Mouse (Mus musculus) midbrain, embryonic 12.5 days (tissue): ENCODE results near the gene Spg11. TPM values are rescaled to one million over a fixed set of nuclear protein-coding genes. Genes with fewer than 3 reads are reported as not detected.
A peak's percentile ranks its signal among the peaks of the same experiment; 100 is the strongest.

Experiments
- ATAC-seq: fragments of 200-750 bp; cut with Nextera tagmentation; 2 replicates; pipeline ENCODE4 v1.8.0; 2017; ENCODE audit warnings: low read depth, moderate TSS enrichment, moderate library complexity; ENCODE audit not compliant: low FRiP score
- H3K27ac ChIP-seq: fragments of 300-500 bp; sonication (generic); replicated peaks from 2 replicates; pipeline ENCODE4 v1.5.1; 2016; ENCODE audit warnings: mild to moderate bottlenecking
- H3K27me3 ChIP-seq: fragments of 300-500 bp; sonication (generic); 2 replicates; pipeline ENCODE4 v1.6.1; 2016; ENCODE audit warnings: mild to moderate bottlenecking
- H3K36me3 ChIP-seq: fragments of 300-500 bp; sonication (generic); 2 replicates; pipeline ENCODE4 v1.6.1; 2016
- H3K4me1 ChIP-seq: fragments of 300-500 bp; sonication (generic); 2 replicates; pipeline ENCODE4 v1.6.1; 2016
- H3K4me2 ChIP-seq: fragments of 300-500 bp; sonication (generic); replicated peaks from 2 replicates; pipeline ENCODE4 v1.6.1; 2016; ENCODE audit warnings: mild to moderate bottlenecking, moderate library complexity
- H3K4me3 ChIP-seq: fragments of 300-500 bp; sonication (generic); 2 replicates; pipeline ENCODE4 v1.5.1; 2016; ENCODE audit warnings: mild to moderate bottlenecking
- H3K9ac ChIP-seq: fragments of 300-500 bp; sonication (generic); replicated peaks from 2 replicates; pipeline ENCODE4 v1.6.1; 2016; ENCODE audit warnings: mild to moderate bottlenecking, moderate library complexity
- H3K9me3 ChIP-seq: fragments of 300-500 bp; sonication (generic); 2 replicates; pipeline ENCODE4 v1.6.1; 2016; ENCODE audit warnings: mild to moderate bottlenecking
- WGBS: fragments of 180-500 bp; shearing (Covaris S2); methylation state at CpG from one replicate; pipeline ENCODE4 v1.1.7; 2016; 5-methylcytosine and 5-hydroxymethylcytosine counted together
- polyA plus RNA-seq: library from polyadenylated mRNA; unstranded; fragments of >200 nt; fragmentation: Nextera tagmentation; extraction: Ambion mirVana; gene quantifications from 2 replicates; pipeline ENCODE4 v1.2.1, GENCODE M21; 2016

Gene Spg11
- polyA plus RNA-seq, 1 experiment from 2014 or later = 16.4 TPM

- H3K4me3 ChIP-seq = no peak overlapping the region
- no peaks in the 10 kb centered on the region for H3K4me1 ChIP-seq
- H3K4me2 ChIP-seq = no peak overlapping the region
- no peaks in the 10 kb centered on the region for H3K36me3 ChIP-seq
- no peak for ATAC-seq
- no peak overlapping the region for H3K9ac ChIP-seq
- H3K27me3 ChIP-seq = no peaks in the 10 kb centered on the region
- no peak overlapping the region for H3K27ac ChIP-seq
- WGBS = 93% methylated on average over 2 of the region's 2 CpGs
- H3K9me3 ChIP-seq = no peaks in the 10 kb centered on the region
Observed at GRCm38 (mm10) chr2:122154479-122154878, 36.3 kb upstream of the Spg11 start.

- 87% methylated on average over 7 of the region's 7 CpGs for WGBS
- ATAC-seq = no peak
- H3K4me1 ChIP-seq = no peaks in the 10 kb centered on the region
- no peak overlapping the region for H3K4me2 ChIP-seq
- H3K36me3 ChIP-seq = no peaks in the 10 kb centered on the region
- no peak overlapping the region for H3K4me3 ChIP-seq
- no peaks in the 10 kb centered on the region for H3K9me3 ChIP-seq
- H3K9ac ChIP-seq = no peak overlapping the region
- no peak overlapping the region for H3K27ac ChIP-seq
- H3K27me3 ChIP-seq = no peaks in the 10 kb centered on the region
Observed at GRCm38 (mm10) chr2:122153681-122154365, 35.6 kb upstream of the Spg11 start.

GRCm38 (mm10) chr2:122152850-122153249 is 34.7 kb upstream of the Spg11 start:
- H3K4me2 ChIP-seq = no peak overlapping the region

GRCm38 (mm10) chr2:122151221-122151620 is 33.0 kb upstream of the Spg11 start:
- Histone ChIP-seq H3K4me2 (no peak overlapping the region), H3K27me3 (no peaks in the 10 kb centered on the region), H3K36me3 (no peaks in the 10 kb centered on the region), H3K9me3 (no peaks in the 10 kb centered on the region), H3K4me3 (no peak overlapping the region), H3K9ac (no peak overlapping the region), H3K27ac (no peak overlapping the region), H3K4me1 (peaks cover 10% of the 10 kb centered on the region; the same call in 1 of the 2 replicates)
- ATAC-seq = no peak
- 97% methylated on average over 1 of the region's 1 CpGs for WGBS

More at GRCm38 (mm10) chr2:122152850-122153249, 34.7 kb upstream of the Spg11 start:
- Histone ChIP-seq H3K9ac (no peak overlapping the region), H3K36me3 (no peaks in the 10 kb centered on the region), H3K9me3 (no peaks in the 10 kb centered on the region), H3K27me3 (no peaks in the 10 kb centered on the region), H3K4me3 (no peak overlapping the region), H3K4me1 (peaks cover 7% of the 10 kb centered on the region; the same call in 1 of the 2 replicates), H3K27ac (no peak overlapping the region)
- no peak for ATAC-seq
- WGBS = 80% methylated on average over 3 of the region's 3 CpGs

GRCm38 (mm10) chr2:122149716-122150115 is 31.5 kb upstream of the Spg11 start:
- no peaks in the 10 kb centered on the region for H3K9me3 ChIP-seq
- ATAC-seq = no peak
- H3K4me1 ChIP-seq = peaks cover 10% of the 10 kb centered on the region; the same call in 1 of the 2 replicates
- no peaks in the 10 kb centered on the region for H3K27me3 ChIP-seq
- H3K36me3 ChIP-seq = no peaks in the 10 kb centered on the region
- H3K4me3 ChIP-seq = no peak overlapping the region
- no peak overlapping the region for H3K9ac ChIP-seq
- 92% methylated on average over 3 of the region's 3 CpGs for WGBS
- H3K4me2 ChIP-seq = no peak overlapping the region
- no peak overlapping the region for H3K27ac ChIP-seq

GRCm38 (mm10) chr2:122149316-122149715 is 31.1 kb upstream of the Spg11 start:
- no peak overlapping the region for H3K9ac ChIP-seq
- no peak for ATAC-seq
- no peaks in the 10 kb centered on the region for H3K9me3 ChIP-seq
- H3K4me2 ChIP-seq = no peak overlapping the region
- 97% methylated on average over 6 of the region's 6 CpGs for WGBS
- H3K36me3 ChIP-seq = no peaks in the 10 kb centered on the region
- H3K27ac ChIP-seq = no peak overlapping the region
- no peaks in the 10 kb centered on the region for H3K27me3 ChIP-seq
- peaks cover 10% of the 10 kb centered on the region; the same call in 1 of the 2 replicates for H3K4me1 ChIP-seq
- no peak overlapping the region for H3K4me3 ChIP-seq

GRCm38 (mm10) chr2:122148242-122148917 is 30.2 kb upstream of the Spg11 start:
- ATAC-seq = 0 out of 2 replicates have a peak, but pooled peaks have one; percentile 5
- peak overlapping the region; percentile 76 for H3K9ac ChIP-seq
- H3K4me2 ChIP-seq = peak overlapping the region; percentile 84
- H3K9me3 ChIP-seq = no peaks in the 10 kb centered on the region
- no peaks in the 10 kb centered on the region for H3K36me3 ChIP-seq
- H3K4me3 ChIP-seq = peak overlapping the region; percentile 66
- peaks cover 10% of the 10 kb centered on the region; the same call in 1 of the 2 replicates for H3K4me1 ChIP-seq
- 42% methylated on average over 18 of the region's 18 CpGs for WGBS
- H3K27me3 ChIP-seq = no peaks in the 10 kb centered on the region
- no peak overlapping the region for H3K27ac ChIP-seq

- H3K27me3 ChIP-seq = no peaks in the 10 kb centered on the region
- H3K4me2 ChIP-seq = peak within 1 kb of the TSS; percentile 84
- peak within 1 kb of the TSS; percentile 26; the same call in 1 of the 2 replicates for H3K27ac ChIP-seq
- ATAC-seq = peak; percentile 97
- H3K9me3 ChIP-seq = no peaks in the 10 kb centered on the region
- H3K4me3 ChIP-seq = peak within 1 kb of the TSS; percentile 66
- under 1% methylated on average over 40 of the region's 40 CpGs for WGBS
- peaks cover 10% of the 10 kb centered on the region; the same call in 1 of the 2 replicates for H3K4me1 ChIP-seq
- H3K9ac ChIP-seq = peak within 1 kb of the TSS; percentile 76
- no peaks in the 10 kb centered on the region for H3K36me3 ChIP-seq
Observed at GRCm38 (mm10) chr2:122147508-122148241, 29.5 kb upstream of the Spg11 start, which contains the start of gene B2m. Gene B2m (plus strand): TSS chr2:122147686.

- H3K4me3 ChIP-seq = no peak overlapping the region
- no peak overlapping the region for H3K9ac ChIP-seq
- ATAC-seq = no peak
- H3K27ac ChIP-seq = no peak overlapping the region
- no peaks in the 10 kb centered on the region for H3K27me3 ChIP-seq
- peaks cover 10% of the 10 kb centered on the region; the same call in 1 of the 2 replicates for H3K4me1 ChIP-seq
- no peaks in the 10 kb centered on the region for H3K9me3 ChIP-seq
- WGBS = 77% methylated on average over 6 of the region's 6 CpGs
- H3K4me2 ChIP-seq = no peak overlapping the region
- no peaks in the 10 kb centered on the region for H3K36me3 ChIP-seq
Observed at GRCm38 (mm10) chr2:122146687-122147086, 28.5 kb upstream of the Spg11 start.

GRCm38 (mm10) chr2:122145756-122146155 is 27.6 kb upstream of the Spg11 start:
- no peak for ATAC-seq
- H3K9me3 ChIP-seq = no peaks in the 10 kb centered on the region
- H3K4me2 ChIP-seq = no peak overlapping the region
- 72% methylated on average over 4 of the region's 4 CpGs for WGBS
- H3K36me3 ChIP-seq = no peaks in the 10 kb centered on the region
- H3K27ac ChIP-seq = no peak overlapping the region
- no peak overlapping the region for H3K4me3 ChIP-seq
- no peaks in the 10 kb centered on the region for H3K27me3 ChIP-seq
- no peak overlapping the region for H3K9ac ChIP-seq
- peaks cover 10% of the 10 kb centered on the region; the same call in 1 of the 2 replicates for H3K4me1 ChIP-seq

- no peak for ATAC-seq
- no peak overlapping the region for H3K4me3 ChIP-seq
Observed at GRCm38 (mm10) chr2:122143111-122143510, 24.9 kb upstream of the Spg11 start.

More at GRCm38 (mm10) chr2:122143111-122143510, 24.9 kb upstream of the Spg11 start:
- H3K9ac ChIP-seq = no peak overlapping the region
- H3K9me3 ChIP-seq = no peaks in the 10 kb centered on the region
- H3K27ac ChIP-seq = no peak overlapping the region
- H3K27me3 ChIP-seq = no peaks in the 10 kb centered on the region
- no peak overlapping the region for H3K4me2 ChIP-seq
- 88% methylated on average over 3 of the region's 3 CpGs for WGBS
- 0 out of 2 replicates have a peak, but pooled peaks cover 5% of the 10 kb centered on the region for H3K4me1 ChIP-seq
- H3K36me3 ChIP-seq = no peaks in the 10 kb centered on the region
